Comparison of ENCODE assay signal across 9 mouse cellular contexts in genomic region chr2:172758497-172758896, GRCm38 (mm10).
DNase-seq lines count a peak whose midpoint lies in the region; ATAC-seq lines count a peak whose summit lies in the region.
"Had no signal": no experiment of that assay in that cellular context is flagged by ENCODE, and none has a peak within 500 bp of the region (broad histone marks: within the 10 kb centered on the region; RNA-seq: fewer than 3 reads in every experiment).

No protein-coding gene starts in this region.

- H3K4me2 ChIP-seq in heart, embryonic 16.5 days (ENCODE audit: low read depth, low read length), result no peak overlapping the region
- H3K4me2 ChIP-seq: embryonic facial prominence, embryonic 13.5 days had no signal

- DNase-seq in ovary, postnatal 36 days (ENCODE audit: low spot score), result peak; percentile 59
- no peak for DNase-seq in ovary, postnatal 10 days (ENCODE audit: low spot score)
- peak; percentile 48 to 72 for DNase-seq in cerebellum, postnatal 4 days (ENCODE audit: low spot score in 2 of 2)
- DNase-seq in kidney, postnatal 10 days, result peak; percentile 83
- peak; percentile 67 for DNase-seq in urinary bladder, postnatal 14 days (ENCODE audit: low spot score)
- DNase-seq in natural killer cell, adult 2 months (ENCODE audit: low spot score in 2 of 2), result no peak

- H3K27me3 ChIP-seq in heart, embryonic 16.5 days (ENCODE audit: control insufficient read depth, insufficient read depth, low read length), result peaks cover 43% of the 10 kb centered on the region

- no peak overlapping the region for H3K9ac ChIP-seq in heart, embryonic 16.5 days (ENCODE audit: low read length)
- H3K9ac ChIP-seq: embryonic facial prominence, embryonic 13.5 days had no signal

- 8% methylated on average over 9 of the region's 9 CpGs for WGBS in heart, embryonic 16.5 days

- 0 out of 2 replicates have a peak, but pooled peaks have one; percentile 37 for ATAC-seq in heart, embryonic 16.5 days (replicated peaks; ENCODE audit: extremely low read depth, insufficient read depth, low FRiP score)
- peak; percentile 51; the same call in 1 of the 2 replicates for ATAC-seq in megakaryocyte progenitor cell, adult 5-6 weeks (replicated peaks; ENCODE audit: poor library complexity)

- no peaks in the 10 kb centered on the region for H3K4me1 ChIP-seq in heart, embryonic 16.5 days (ENCODE audit: control insufficient read depth, insufficient read depth, low read length)

- H3K4me3 ChIP-seq in heart, embryonic 16.5 days (ENCODE audit: low read length), result no peak overlapping the region
- H3K4me3 ChIP-seq: embryonic facial prominence, embryonic 13.5 days had no signal

- no peaks in the 10 kb centered on the region for H3K36me3 ChIP-seq in heart, embryonic 16.5 days (ENCODE audit: control insufficient read depth, insufficient read depth)
- H3K36me3 ChIP-seq: embryonic facial prominence, embryonic 13.5 days had no signal

- no peak overlapping the region for H3K27ac ChIP-seq in heart, embryonic 16.5 days (ENCODE audit: low read length)
- H3K27ac ChIP-seq: embryonic facial prominence, embryonic 13.5 days had no signal

- no peaks in the 10 kb centered on the region for H3K9me3 ChIP-seq in heart, embryonic 16.5 days (replicated peaks; ENCODE audit: control insufficient read depth, low read length)
- H3K9me3 ChIP-seq: embryonic facial prominence, embryonic 13.5 days had no signal

Comparison
In these comparisons a context has a peak if more than half of its experiments do, and no peak if none do; other contexts are left out.
1. DNase-seq: peak in ovary, postnatal 36 days (single experiment), cerebellum, postnatal 4 days (2 of 2), kidney, postnatal 10 days (single experiment) and urinary bladder, postnatal 14 days (single experiment); none in ovary, postnatal 10 days (single experiment) and natural killer cell, adult 2 months (0 of 2).